Mouse (Mus musculus) stomach, postnatal 0 days (tissue): ENCODE results near the gene Dnmt3b. TPM values are rescaled to one million over a fixed set of nuclear protein-coding genes. Genes with fewer than 3 reads are reported as not detected.

Experiments used
- ATAC-seq: fragments of 200-750 bp; cut with Nextera tagmentation; 2 replicates; pipeline ENCODE4 v1.8.0; 2017; ENCODE audit not compliant: low FRiP score, low TSS enrichment
- DNase-seq: peaks from one replicate; pipeline ENCODE4 v3.0.0-alpha.2; 2016; ENCODE audit warnings: low spot score
- H3K27ac ChIP-seq: fragments of 300-500 bp; sonication (generic); replicated peaks from 2 replicates; pipeline ENCODE4 v1.5.1; 2014; ENCODE audit warnings: mild to moderate bottlenecking, control low read depth
- H3K27me3 ChIP-seq: fragments of 300-500 bp; sonication (generic); 2 replicates; pipeline ENCODE4 v1.6.1; 2014; ENCODE audit warnings: low read length; ENCODE audit not compliant: control insufficient read depth, insufficient read depth
- H3K36me3 ChIP-seq: fragments of 300-500 bp; sonication (generic); 2 replicates; pipeline ENCODE4 v1.6.1; 2014; ENCODE audit warnings: low read length, mixed read lengths; ENCODE audit not compliant: control insufficient read depth, insufficient read depth
- H3K4me1 ChIP-seq: fragments of 300-500 bp; sonication (generic); replicated peaks from 2 replicates; pipeline ENCODE4 v1.6.1; 2014; ENCODE audit warnings: antibody characterized with exemption; ENCODE audit not compliant: control insufficient read depth, insufficient read depth
- H3K4me2 ChIP-seq: fragments of 300-500 bp; sonication (generic); replicated peaks from 2 replicates; pipeline ENCODE4 v1.6.1; 2014; ENCODE audit warnings: low read depth, mild to moderate bottlenecking, control low read depth, moderate library complexity
- H3K4me3 ChIP-seq: fragments of 300-500 bp; sonication (generic); 2 replicates; pipeline ENCODE4 v1.5.1; 2014; ENCODE audit warnings: low read depth, low read length, control low read depth
- H3K9ac ChIP-seq: fragments of 300-500 bp; sonication (generic); 2 replicates; pipeline ENCODE4 v1.6.1; 2014; ENCODE audit warnings: mild to moderate bottlenecking, low read length, control low read depth, mixed read lengths
- H3K9me3 ChIP-seq: fragments of 300-500 bp; sonication (generic); 2 replicates; pipeline ENCODE4 v1.6.1; 2016; ENCODE audit warnings: low read length; ENCODE audit not compliant: control insufficient read depth
- CTCF ChIP-seq: IDR thresholded peaks from 2 replicates; pipeline ENCODE4 v1.5.1; 2016; ENCODE audit warnings: antibody characterized with exemption, low read depth, mild to moderate bottlenecking, moderate library complexity
- EP300 ChIP-seq: optimal IDR thresholded peaks from 2 replicates; pipeline ENCODE3; 2016; ENCODE audit warnings: antibody characterized with exemption
- WGBS: fragments of 180-500 bp; shearing (Covaris S2); extraction: QIAGEN DNeasy Blood & Tissue Kit; methylation state at CpG from one replicate; pipeline ENCODE4 v1.1.7; 2014; 5-methylcytosine and 5-hydroxymethylcytosine counted together
- polyA plus RNA-seq: library from polyadenylated mRNA; unstranded; fragments of >200 nt; fragmentation: Nextera tagmentation; extraction: Ambion mirVana; gene quantifications from 2 replicates; pipeline ENCODE4 v1.2.1, GENCODE M21; 2015

Gene Dnmt3b
- polyA plus RNA-seq, 1 experiment from 2014 or later = 3.0 TPM

DNA sequence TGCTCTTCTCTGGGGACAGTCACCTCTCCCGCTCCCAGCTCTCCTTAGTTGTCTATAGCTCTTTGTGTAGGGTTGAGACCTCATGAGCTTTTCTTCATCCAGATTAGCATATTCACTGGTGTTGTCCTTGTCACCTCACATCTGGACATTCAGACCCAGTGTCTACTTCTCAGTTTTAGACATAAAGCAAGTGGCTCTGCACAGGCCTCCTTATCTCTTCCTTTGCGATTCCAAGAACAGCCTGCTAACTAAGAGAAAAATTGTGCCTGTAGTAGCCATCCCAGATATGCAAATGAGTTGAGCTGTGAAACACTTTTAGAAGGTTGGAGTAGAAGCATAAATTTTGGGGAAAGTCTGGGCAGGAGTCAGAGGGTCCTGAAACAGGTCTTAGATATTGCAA lies 75.2 kb downstream of the Dnmt3b start:
- no peak for DNase-seq
- 85% methylated on average over 2 of the region's 2 CpGs for WGBS
- no peaks in the 10 kb centered on the region for H3K27me3 ChIP-seq
- no peak overlapping the region for H3K27ac ChIP-seq
- no peaks in the 10 kb centered on the region for H3K4me1 ChIP-seq
- H3K4me2 ChIP-seq = no peak overlapping the region
- no peak for ATAC-seq
- no peaks in the 10 kb centered on the region for H3K9me3 ChIP-seq
- H3K9ac ChIP-seq = no peak overlapping the region
- H3K4me3 ChIP-seq = no peak overlapping the region
- TF ChIP-seq EP300 = no peak
- no peak for TF ChIP-seq CTCF
- no peaks in the 10 kb centered on the region for H3K36me3 ChIP-seq

GRCm38 (mm10) chr2:153724871-153725270 lies 75.6 kb downstream of the Dnmt3b start:
- Histone ChIP-seq H3K27ac (no peak overlapping the region), H3K4me3 (no peak overlapping the region), H3K9ac (no peak overlapping the region), H3K27me3 (no peaks in the 10 kb centered on the region), H3K9me3 (no peaks in the 10 kb centered on the region), H3K36me3 (no peaks in the 10 kb centered on the region), H3K4me1 (no peaks in the 10 kb centered on the region), H3K4me2 (no peak overlapping the region)
- no peak for ATAC-seq
- no peak for DNase-seq
- WGBS = 69% methylated on average over 2 of the region's 2 CpGs
- TF ChIP-seq EP300 (no peak), CTCF (no peak)

DNA sequence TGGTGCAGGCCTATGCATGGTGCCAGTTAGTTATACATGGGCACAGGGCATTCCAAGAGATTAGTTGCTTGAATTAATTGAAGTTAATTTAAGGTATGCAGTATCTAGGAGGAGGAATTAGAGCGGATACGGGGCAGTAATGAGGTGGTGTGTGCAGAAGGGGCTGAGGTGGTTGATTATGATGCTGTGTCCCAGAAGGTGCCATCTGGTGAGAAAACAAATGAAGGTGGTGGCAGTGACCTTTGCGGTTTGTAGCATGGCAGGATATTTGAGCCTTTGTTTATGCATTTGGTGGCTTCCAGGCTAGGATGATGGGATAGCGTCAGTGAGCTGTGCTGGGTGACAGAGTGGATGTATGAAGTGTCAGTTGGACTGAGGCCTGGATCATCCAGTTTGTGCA lies 76.0 kb downstream of the Dnmt3b start:
- Histone ChIP-seq H3K4me3 (no peak overlapping the region), H3K4me2 (no peak overlapping the region), H3K27ac (no peak overlapping the region), H3K9ac (no peak overlapping the region), H3K9me3 (no peaks in the 10 kb centered on the region), H3K36me3 (no peaks in the 10 kb centered on the region), H3K4me1 (no peaks in the 10 kb centered on the region), H3K27me3 (no peaks in the 10 kb centered on the region)
- TF ChIP-seq EP300 = no peak
- no peak for TF ChIP-seq CTCF
- ATAC-seq (no peak), DNase-seq (no peak)
- 84% methylated on average over 4 of the region's 4 CpGs for WGBS

DNA sequence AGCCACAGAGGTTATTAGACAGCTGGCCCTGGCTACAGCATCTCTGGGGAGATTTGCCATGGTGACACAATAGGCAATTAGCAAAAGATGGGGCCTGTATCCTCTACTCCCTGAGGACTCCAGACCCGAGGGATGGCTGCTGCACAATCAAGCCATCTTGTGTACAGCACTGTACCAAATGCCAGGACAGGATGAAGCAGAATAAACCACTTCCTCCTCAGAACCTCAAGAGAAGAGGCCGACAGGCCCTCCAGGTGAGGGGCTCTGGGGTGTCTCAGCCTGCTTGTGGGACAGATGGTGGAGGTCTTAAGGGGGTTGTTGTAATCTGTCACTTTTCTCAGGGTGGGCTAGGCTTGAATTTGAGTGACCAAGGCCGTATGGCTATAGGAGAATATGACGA lies 84.8 kb downstream of the Dnmt3b start:
- no peaks in the 10 kb centered on the region for H3K36me3 ChIP-seq
- H3K9me3 ChIP-seq = no peaks in the 10 kb centered on the region
- H3K4me1 ChIP-seq = no peaks in the 10 kb centered on the region
- DNase-seq (no peak), ATAC-seq (no peak)
- no peak overlapping the region for H3K4me3 ChIP-seq
- no peak overlapping the region for H3K4me2 ChIP-seq
- 73% methylated on average over 4 of the region's 4 CpGs for whole genome bisulfite sequencing
- no peak overlapping the region for H3K27ac ChIP-seq
- no peaks in the 10 kb centered on the region for H3K27me3 ChIP-seq
- TF ChIP-seq EP300 = no peak
- no peak for TF ChIP-seq CTCF
- H3K9ac ChIP-seq = no peak overlapping the region

Other genes with a start within 250 kb of the Dnmt3b start
- not detected in 2 replicates for gene 4930404H24Rik, start 156.7 kb upstream of the Dnmt3b start, polyA plus RNA-seq
- 4.4 and 4.8 TPM in 2 replicates for gene Nol4l, start 119.5 kb upstream of the Dnmt3b start, polyA plus RNA-seq
- gene Commd7, start 16.7 kb upstream of the Dnmt3b start, polyA plus RNA-seq = 68.1 and 70.1 TPM in 2 replicates
- gene Dnmt3c, start 47.2 kb downstream of the Dnmt3b start, polyA plus RNA-seq = not detected in 2 replicates
- gene Mapre1, start 91.8 kb downstream of the Dnmt3b start, polyA plus RNA-seq = 157 and 163 TPM in 2 replicates
- gene Efcab8, start 130.5 kb downstream of the Dnmt3b start, polyA plus RNA-seq = 0.16 and 0.18 TPM in 2 replicates
- not detected in 2 replicates for gene Sun5, start 221.6 kb downstream of the Dnmt3b start, polyA plus RNA-seq
- not detected in 2 replicates for gene Bpifb2, start 225.6 kb downstream of the Dnmt3b start, polyA plus RNA-seq